Mouse (Mus musculus): ENCODE measurements around the gene Adra1b.

DNA sequence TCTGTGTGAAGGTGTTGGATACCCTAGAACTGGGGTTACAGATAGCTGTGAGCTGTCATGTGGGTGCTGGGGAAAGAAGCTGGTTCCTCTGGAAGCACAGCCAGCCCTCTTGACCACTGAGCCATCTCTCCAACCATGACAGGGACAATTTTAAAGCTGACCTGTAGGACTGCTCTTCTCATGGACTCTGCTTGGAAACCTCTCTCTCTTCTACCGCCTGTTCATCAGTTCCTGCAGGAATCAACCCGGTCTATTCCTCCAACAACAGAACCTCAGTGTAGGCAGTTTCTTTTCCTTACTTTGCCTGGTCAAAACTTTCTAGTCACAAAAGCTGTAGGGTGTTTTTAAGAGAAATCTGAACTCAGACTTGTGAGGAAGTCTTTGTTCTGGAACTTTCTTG lies 1.3 kb downstream of the Adra1b start:
- TF ChIP-seq CTCF (IDR thresholded peaks at IDR 0.05; ENCODE audit: low read depth, low read length) (no peak), GATA1 (IDR thresholded peaks at IDR 0.05; ENCODE audit: borderline replicate concordance, low read length) (no peak), POLR2AphosphoS5 (IDR thresholded peaks at IDR 0.05; ENCODE audit: insufficient replicate concordance, low read depth, low read length) (no peak), GATA2 (IDR thresholded peaks at IDR 0.05; ENCODE audit: borderline replicate concordance, low read depth, low read length) (no peak), TAL1 (conservative IDR thresholded peaks at IDR 0.05; ENCODE audit: low read depth, low read length) (no peak)
